Mouse (Mus musculus) heart, postnatal 0 days (tissue): Measurements from ENCODE around the gene Il4ra.

Experiments
- CTCF ChIP-seq: IDR thresholded peaks from 2 replicates; pipeline ENCODE4 v1.5.1; 2016; ENCODE audit warnings: antibody characterized with exemption, control low read depth, low read depth
- EP300 ChIP-seq: IDR thresholded peaks from 2 replicates; pipeline ENCODE4 v1.6.1; 2016; ENCODE audit warnings: antibody characterized with exemption, low read depth

DNA sequence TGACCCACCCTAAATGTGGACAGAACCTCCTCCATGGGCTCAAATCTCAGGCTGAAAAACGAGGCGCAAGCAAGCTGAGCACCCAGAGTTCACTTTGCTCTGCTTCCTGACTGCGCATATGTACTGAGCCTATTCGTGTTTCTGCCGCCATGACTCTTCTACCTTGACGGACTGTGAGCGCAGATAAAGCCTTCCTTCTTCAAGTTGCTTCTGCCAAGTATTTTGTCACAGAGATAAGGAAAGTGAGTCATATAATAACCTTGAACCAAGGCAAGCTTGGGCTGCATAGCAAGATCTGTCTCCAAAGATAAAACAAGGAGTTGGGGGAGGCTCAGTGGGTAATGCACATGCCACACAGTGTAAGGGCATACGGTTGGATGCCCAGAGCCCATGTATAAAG lies 35.2 kb upstream of the Il4ra start:
- TF ChIP-seq EP300: no peak
- TF ChIP-seq CTCF: no peak
